Mouse (Mus musculus): Measurements from ENCODE around the gene Apoc3. TPM values are rescaled to one million over a fixed set of nuclear protein-coding genes. Genes with fewer than 3 reads are reported as not detected.
A peak's percentile ranks its signal among the peaks of the same experiment; 100 is the strongest.

Gene Apoc3
- total RNA-seq, 2 experiments from 2014 or later = 1.2 to 1.6 TPM

DNA sequence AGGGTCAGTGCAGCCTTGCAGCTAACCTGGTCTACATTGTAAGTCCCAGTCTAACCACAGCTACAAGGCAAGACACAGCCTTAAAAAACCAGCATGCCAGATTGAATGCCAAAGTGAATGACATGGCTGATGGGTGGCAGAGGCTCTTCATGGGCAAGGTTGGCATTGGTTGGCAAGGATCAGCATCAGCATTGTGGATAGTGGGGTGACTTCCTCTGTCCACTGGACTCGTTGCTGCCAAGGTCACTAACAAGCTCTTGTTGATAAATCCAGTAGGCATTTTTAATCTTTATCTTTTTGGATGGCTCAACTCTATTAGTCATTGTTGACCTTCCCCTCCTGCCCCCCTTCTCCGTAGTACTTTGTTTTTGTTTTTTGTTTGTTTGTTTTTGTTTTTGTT, 35.8 kb downstream of the Apoc3 start:
- no peak for DNase-seq (ENCODE audit: low spot score in 2 of 2)
- intact Hi-C loops (cut with DNase I) = no loop called here

DNA sequence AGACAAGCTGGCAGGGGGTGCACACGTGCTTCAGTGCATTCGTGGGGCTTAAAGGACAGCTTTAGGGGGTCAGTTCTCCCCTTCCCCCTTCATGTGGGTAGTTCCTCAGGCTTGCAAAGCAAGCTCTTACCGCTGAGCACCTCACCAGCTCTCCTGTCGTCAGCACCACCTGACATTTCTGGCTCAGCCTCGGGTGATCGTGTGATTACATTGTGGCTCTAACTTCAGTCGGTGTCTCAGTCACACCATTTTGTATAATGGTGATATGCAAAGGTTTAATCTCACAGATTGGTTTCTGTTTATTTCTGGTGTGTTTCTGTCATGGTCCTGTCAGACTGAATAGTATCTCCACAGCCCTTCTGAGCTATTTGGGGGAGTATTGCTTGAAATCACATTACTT, 36.5 kb downstream of the Apoc3 start:
- no peak for DNase-seq (ENCODE audit: low spot score in 2 of 2)
- intact Hi-C loops (cut with DNase I) = no loop called here

DNA sequence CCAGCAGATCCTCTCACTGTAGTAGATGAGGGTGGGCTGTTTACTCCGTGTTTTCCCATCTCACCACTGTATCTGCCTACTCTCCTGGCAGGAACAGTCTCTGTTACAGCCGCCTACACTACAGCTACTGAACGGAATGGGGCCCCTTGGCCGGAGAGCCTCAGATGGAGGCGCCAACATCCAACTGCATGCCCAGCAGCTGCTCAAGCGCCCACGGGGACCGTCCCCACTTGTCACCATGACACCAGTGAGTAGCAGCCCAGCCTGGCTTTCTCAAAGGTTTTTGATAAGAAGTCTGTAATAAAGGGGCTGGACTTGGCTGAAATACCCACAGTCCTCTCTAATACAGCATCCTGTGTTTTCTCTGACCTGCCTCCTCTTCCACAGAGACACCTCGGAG, 37.0 kb downstream of the Apoc3 start:
- intact Hi-C loops (cut with DNase I) = no loop called here
- peak; percentile 26 to 54 for DNase-seq (ENCODE audit: low spot score in 2 of 2)

DNA sequence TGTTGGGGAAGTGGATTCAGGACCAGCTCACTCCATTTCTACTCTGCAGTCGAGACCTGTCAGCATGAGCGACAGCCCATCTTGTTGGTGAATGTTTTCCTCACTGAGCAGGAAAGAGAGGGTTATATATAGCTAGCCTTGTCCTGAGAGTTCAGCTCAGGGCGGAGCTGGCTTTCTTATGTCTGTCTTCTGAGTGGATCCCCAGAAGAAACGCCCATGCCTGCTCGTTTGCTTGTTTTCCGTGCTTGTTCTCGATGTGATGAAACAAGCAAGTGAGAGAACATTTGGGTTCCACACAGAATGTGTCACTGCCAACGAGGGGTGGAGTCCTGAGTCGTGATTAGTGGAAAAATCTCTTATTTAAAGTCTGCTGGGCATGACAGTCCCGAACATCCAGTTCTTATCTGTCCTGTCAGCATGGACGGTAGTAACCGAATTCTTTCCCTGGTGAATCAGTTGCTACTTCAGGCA, 38.7 kb downstream of the Apoc3 start:
- DNase-seq (ENCODE audit: low spot score in 2 of 2) = no peak
- intact Hi-C loops (cut with DNase I) = no loop called here

DNA sequence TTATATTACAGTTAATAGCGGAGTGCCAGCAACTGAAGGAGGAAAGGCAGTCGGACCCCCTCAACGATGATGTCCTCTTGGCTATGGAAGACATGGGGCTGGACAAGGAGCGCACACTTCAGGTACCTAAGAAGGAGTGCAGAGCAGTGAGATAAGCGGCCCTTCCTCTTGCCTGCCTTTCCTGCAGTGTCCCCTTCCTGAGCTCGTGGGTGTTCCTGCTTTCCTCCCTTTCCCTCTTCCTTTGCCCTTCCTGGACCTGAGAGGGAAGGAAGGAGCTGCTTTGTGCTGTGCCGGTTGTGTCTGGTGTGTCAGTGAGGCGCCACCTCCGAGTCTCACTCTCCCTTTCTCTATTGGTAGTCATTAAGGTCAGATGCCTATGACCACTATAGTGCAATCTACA, 40.6 kb downstream of the Apoc3 start:
- intact Hi-C loops (cut with DNase I) = no loop called here
- no peak for DNase-seq (ENCODE audit: low spot score in 2 of 2)

GRCm38 (mm10) chr9:46192642-46193041, 42.8 kb downstream of the Apoc3 start:
- DNase-seq (ENCODE audit: low spot score in 2 of 2) = no peak
- intact Hi-C loops (cut with DNase I) = no loop called here

GRCm38 (mm10) chr9:46191644-46192043, 43.8 kb downstream of the Apoc3 start:
- intact Hi-C loops (cut with DNase I) = loop anchor here (1.0 kb wide), 1 partner anchor 188 kb away; no protein-coding TSS in a partner anchor
- peak in 1 of 2 experiments; percentile 53 for DNase-seq (ENCODE audit: low spot score in 2 of 2)

DNA sequence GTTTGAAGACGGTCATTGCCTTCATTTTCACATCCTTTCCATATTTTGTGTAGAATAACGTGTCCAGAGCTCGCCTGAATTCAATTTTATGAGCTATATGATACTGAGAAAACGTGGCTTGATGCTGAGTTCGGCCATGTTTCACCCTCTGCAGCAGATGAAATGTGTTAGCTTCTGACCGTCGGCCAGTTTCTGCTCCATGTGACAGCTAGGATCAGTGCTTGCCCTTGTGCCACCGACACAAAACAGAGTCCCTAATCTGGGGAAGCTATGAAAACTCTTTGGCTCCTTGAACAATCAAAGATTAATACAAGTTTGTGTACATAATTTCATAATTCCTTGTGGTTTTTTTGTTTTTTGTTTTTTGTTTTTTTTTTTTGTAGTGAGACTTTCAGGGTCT, 44.2 kb downstream of the Apoc3 start:
- intact Hi-C loops (cut with DNase I) = loop anchor here (1.0 kb wide), 1 partner anchor 188 kb away; no protein-coding TSS in a partner anchor
- DNase-seq (ENCODE audit: low spot score in 2 of 2) = no peak

DNA sequence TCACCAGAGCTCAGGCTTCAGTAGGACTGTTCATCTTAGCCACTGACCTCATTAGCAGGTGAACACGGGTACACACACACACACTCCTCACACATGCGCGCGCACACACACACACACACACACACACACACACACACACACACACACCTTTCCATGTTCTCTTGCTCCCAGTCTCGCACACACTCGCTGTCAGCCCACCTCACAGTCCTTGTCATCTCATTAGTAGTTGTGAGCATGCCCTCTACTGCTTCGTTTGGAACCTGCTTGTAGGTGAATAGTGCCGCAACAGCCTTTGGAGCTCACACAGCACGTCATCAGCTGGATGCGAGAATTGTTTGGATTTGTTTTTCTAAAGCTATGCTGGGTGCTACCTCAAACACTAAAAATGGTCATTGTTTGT, 46.1 kb downstream of the Apoc3 start:
- DNase-seq (ENCODE audit: low spot score in 2 of 2) = no peak
- intact Hi-C loops (cut with DNase I) = no loop called here

GRCm38 (mm10) chr9:46188956-46189355, 46.5 kb downstream of the Apoc3 start:
- intact Hi-C loops (cut with DNase I) = no loop called here
- DNase-seq (ENCODE audit: low spot score in 2 of 2) = no peak

- intact Hi-C loops (cut with DNase I) = no loop called here
- DNase-seq (ENCODE audit: low spot score in 2 of 2) = no peak
Measured at GRCm38 (mm10) chr9:46188370-46188769, 47.1 kb downstream of the Apoc3 start.

DNA sequence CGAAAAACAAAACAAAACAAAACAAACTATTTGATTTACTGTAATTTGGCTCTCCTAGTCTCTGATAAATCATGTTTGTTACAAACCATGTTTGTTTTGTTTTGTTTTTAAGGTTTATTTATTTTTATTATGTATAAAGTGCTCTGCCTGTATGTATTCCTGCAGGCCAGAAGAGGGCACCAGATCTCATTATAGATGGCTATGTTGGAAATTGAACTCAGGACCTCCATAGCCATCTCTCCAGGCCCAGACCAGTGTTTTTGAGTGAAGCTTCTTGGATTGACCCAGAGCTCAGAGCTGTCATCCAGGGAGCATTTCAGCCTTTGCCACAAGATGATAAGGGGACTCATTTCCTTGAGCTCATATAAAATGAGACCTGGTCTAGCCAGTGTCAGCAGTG, 49.0 kb downstream of the Apoc3 start:
- no peak for DNase-seq (ENCODE audit: low spot score in 2 of 2)
- intact Hi-C loops (cut with DNase I) = no loop called here

GRCm38 (mm10) chr9:46185191-46185590, 50.2 kb downstream of the Apoc3 start:
- DNase-seq (ENCODE audit: low spot score in 2 of 2) = peak in 1 of 2 experiments; percentile 51
- intact Hi-C loops (cut with DNase I) = no loop called here

GRCm38 (mm10) chr9:46184542-46184941, 50.9 kb downstream of the Apoc3 start:
- intact Hi-C loops (cut with DNase I) = no loop called here
- DNase-seq (ENCODE audit: low spot score in 2 of 2) = no peak

Other genes starting within 250 kb of the Apoc3 start
- 100 to 1,000 TPM; 203 to 206 TPM for gene Pafah1b2, start 222.9 kb downstream of the Apoc3 start, total RNA-seq (2021)
- 100 to 1,000 TPM; 114 to 121 TPM for gene Sik3, start 222.8 kb downstream of the Apoc3 start, total RNA-seq (2021)
- gene Apoa1, start 7.1 kb downstream of the Apoc3 start, total RNA-seq (2021) = not detected
- gene Apoa4, start 5.1 kb upstream of the Apoc3 start, total RNA-seq (2021) = not detected
- not detected for gene Apoa5, start 33.0 kb upstream of the Apoc3 start, total RNA-seq (2021)
- 10 to 100 TPM; 31.9 to 34.1 TPM for gene Zpr1, start 37.4 kb upstream of the Apoc3 start, total RNA-seq (2021)
- gene Bud13, start 47.4 kb upstream of the Apoc3 start, total RNA-seq (2021) = 10 to 100 TPM; 11.2 to 11.5 TPM
- not detected for gene 4931429L15Rik, start 84.3 kb upstream of the Apoc3 start, total RNA-seq (2021)

Measured in left cerebral cortex, postnatal 25 days (tissue).